Mouse (Mus musculus) liver, embryonic 16.5 days (tissue): ENCODE data around the gene Hrct1. TPM values are rescaled to one million over a fixed set of nuclear protein-coding genes. Genes with fewer than 3 reads are reported as not detected.

ENCODE experiments used
- ATAC-seq: fragments of 200-750 bp; cut with Nextera tagmentation; 2 replicates; pipeline ENCODE4 v1.8.0; 2017; ENCODE audit warnings: low read depth, mild to moderate bottlenecking, moderate number of reproducible peaks, moderate library complexity
- H3K27ac ChIP-seq: fragments of 300-500 bp; sonication (generic); 2 replicates; pipeline ENCODE4 v1.5.1; 2014; ENCODE audit warnings: mild to moderate bottlenecking, low read length
- H3K27me3 ChIP-seq: fragments of 300-500 bp; sonication (generic); 2 replicates; pipeline ENCODE4 v1.6.1; 2014; ENCODE audit warnings: low read depth, low read length, mixed read lengths; ENCODE audit not compliant: control insufficient read depth, insufficient read depth
- H3K36me3 ChIP-seq: fragments of 300-500 bp; sonication (generic); 2 replicates; pipeline ENCODE4 v1.6.1; 2014; ENCODE audit warnings: mild to moderate bottlenecking; ENCODE audit not compliant: control insufficient read depth, insufficient read depth
- H3K4me1 ChIP-seq: fragments of 300-500 bp; sonication (generic); 2 replicates; pipeline ENCODE4 v1.6.1; 2014; ENCODE audit warnings: low read depth, low read length, mixed read lengths; ENCODE audit not compliant: control insufficient read depth
- H3K4me2 ChIP-seq: fragments of 300-500 bp; sonication (generic); 2 replicates; pipeline ENCODE4 v1.6.1; 2014; ENCODE audit warnings: low read depth, low read length, mixed read lengths
- H3K4me3 ChIP-seq: fragments of 300-500 bp; sonication (generic); 2 replicates; pipeline ENCODE4 v1.5.1; 2014; ENCODE audit warnings: low read depth, mild to moderate bottlenecking, low read length
- H3K9ac ChIP-seq: fragments of 300-500 bp; sonication (generic); 2 replicates; pipeline ENCODE4 v1.6.1; 2014; ENCODE audit warnings: low read depth, low read length
- H3K9me3 ChIP-seq: fragments of 300-500 bp; sonication (generic); replicated peaks from 2 replicates; pipeline ENCODE4 v1.6.1; 2016; ENCODE audit warnings: low read length; ENCODE audit not compliant: control insufficient read depth
- WGBS: fragments of 180-500 bp; shearing (Covaris S2); extraction: QIAGEN DNeasy Blood & Tissue Kit; methylation state at CpG from one replicate; pipeline ENCODE4 v1.1.7; 2014; ENCODE audit not compliant: insufficient replicate concordance; 5-methylcytosine and 5-hydroxymethylcytosine counted together
- polyA plus RNA-seq: library from polyadenylated mRNA; unstranded; fragments of >200 nt; fragmentation: Nextera tagmentation; extraction: Ambion mirVana; gene quantifications from 2 replicates; pipeline ENCODE4 v1.2.1, GENCODE M21; 2015

Gene Hrct1
- polyA plus RNA-seq = 0.22 TPM in 1 of 2 replicates, not detected in the other

DNA sequence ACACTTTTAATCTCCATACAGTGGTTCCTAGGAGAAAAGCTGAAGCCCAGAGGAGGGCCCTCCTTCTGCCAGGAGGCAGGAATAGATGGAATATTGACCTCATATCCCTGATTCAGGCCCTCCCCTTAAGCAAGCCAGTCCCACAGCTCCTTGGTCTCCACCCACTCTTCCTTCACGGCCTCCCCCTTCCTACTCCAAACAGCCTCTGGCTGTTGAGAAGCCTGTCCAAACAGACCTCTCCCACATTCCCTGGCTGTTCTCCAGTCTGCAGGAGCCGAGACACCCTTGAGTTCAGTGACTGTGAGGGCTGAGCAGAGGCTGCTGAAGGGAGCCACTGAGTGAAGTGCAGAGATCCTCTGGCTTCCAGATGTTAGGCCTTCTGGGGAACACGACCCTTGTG, at the start of gene Hrct1:
Hrct1 (plus strand) TSS at position 194 of the 400 bp plus-strand sequence.
- Histone ChIP-seq H3K27me3 (no peaks in the 10 kb centered on the region), H3K27ac (no peak within 1 kb of the TSS; the same call in 1 of the 2 replicates), H3K9ac (no peak within 1 kb of the TSS), H3K4me1 (peaks cover 6% of the 10 kb centered on the region), H3K36me3 (no peaks in the 10 kb centered on the region), H3K4me2 (no peak within 1 kb of the TSS), H3K9me3 (no peaks in the 10 kb centered on the region), H3K4me3 (no peak within 1 kb of the TSS)
- WGBS = 46% methylated on average over 3 of the region's 3 CpGs
- 0 out of 2 replicates have a peak, but pooled peaks have one; percentile 16 for ATAC-seq

DNA sequence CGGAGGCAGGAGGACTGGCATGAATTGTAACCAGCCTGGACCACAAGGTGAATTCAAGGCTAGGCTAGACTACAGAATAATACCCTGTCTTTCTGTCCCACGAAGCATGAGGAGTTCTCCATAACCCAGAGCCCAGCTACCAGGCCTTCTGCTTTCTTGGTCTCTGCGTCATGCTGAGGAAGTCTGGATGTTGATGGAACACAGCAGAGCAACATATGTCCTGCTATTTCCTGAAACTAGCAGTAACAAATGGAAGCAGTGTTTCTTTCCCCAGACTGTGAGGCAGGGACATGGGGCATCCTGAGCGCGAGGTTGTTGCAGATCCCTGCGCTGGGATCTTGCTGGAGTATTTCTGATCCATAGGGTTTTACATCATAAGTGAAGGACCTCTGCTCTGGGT, 48.4 kb upstream of the Hrct1 start:
- Histone ChIP-seq H3K9me3 (no peaks in the 10 kb centered on the region), H3K27me3 (no peaks in the 10 kb centered on the region), H3K27ac (no peak overlapping the region), H3K4me2 (no peak overlapping the region), H3K4me3 (no peak overlapping the region), H3K4me1 (no peaks in the 10 kb centered on the region), H3K9ac (no peak overlapping the region), H3K36me3 (no peaks in the 10 kb centered on the region)
- WGBS = 67% methylated on average over 6 of the region's 6 CpGs
- ATAC-seq = no peak

DNA sequence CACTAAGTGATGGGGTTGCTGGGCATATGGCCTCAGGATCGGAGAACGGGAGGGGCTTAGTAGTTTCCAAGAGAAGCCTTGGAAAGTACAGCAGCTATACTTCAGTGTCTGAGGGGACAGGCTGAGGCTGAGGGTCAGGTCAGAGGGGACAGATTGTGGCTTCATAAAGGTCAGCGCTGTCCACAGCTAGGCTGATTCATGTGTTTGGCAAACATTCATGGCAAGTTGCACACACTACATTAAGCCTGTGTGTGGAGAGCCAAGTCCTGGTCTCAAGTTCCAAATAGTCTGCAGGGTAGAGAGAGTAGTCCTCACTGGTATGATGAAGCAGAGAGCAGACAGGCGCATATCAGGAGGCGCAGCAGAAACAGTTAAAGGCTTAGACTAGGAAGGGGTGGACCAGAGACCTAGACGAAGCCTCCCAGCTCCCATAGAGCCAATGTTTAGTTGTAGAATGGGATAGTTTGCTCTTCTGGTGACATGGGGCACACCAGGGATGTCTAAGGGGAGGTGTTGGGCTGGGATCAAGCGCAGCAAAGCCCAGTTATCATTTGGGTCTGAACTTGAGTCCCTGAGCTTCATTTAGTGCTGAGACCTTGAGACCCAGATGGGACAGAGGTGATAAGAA, 47.5 kb upstream of the Hrct1 start:
- H3K9ac ChIP-seq = no peak overlapping the region
- H3K4me1 ChIP-seq = no peaks in the 10 kb centered on the region
- no peak overlapping the region for H3K4me3 ChIP-seq
- no peak overlapping the region for H3K4me2 ChIP-seq
- ATAC-seq = no peak
- no peak overlapping the region for H3K27ac ChIP-seq
- H3K27me3 ChIP-seq = no peaks in the 10 kb centered on the region
- no peaks in the 10 kb centered on the region for H3K9me3 ChIP-seq
- H3K36me3 ChIP-seq = no peaks in the 10 kb centered on the region
- WGBS = 67% methylated on average over 7 of the region's 7 CpGs

DNA sequence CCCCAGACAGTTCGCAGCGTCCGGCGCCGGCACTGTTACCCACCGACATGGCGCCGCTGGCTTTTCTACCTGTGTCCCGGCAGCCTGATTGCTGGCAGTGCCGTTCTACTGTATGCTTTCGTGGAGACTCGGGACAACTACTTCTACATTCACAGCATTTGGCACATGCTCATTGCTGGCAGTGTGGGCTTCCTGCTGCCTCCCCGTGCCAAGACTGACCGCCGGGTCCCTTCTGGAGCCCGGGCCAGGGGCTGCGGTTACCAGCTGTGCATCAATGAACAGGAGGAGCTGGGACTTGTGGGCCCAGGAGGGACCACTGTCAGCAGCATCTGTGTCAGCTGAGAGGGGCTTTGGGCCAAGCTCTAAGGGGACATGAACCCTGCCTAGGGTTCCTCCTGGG, 37.0 kb upstream of the Hrct1 start:
- Histone ChIP-seq H3K36me3 (no peaks in the 10 kb centered on the region), H3K27me3 (no peaks in the 10 kb centered on the region), H3K9me3 (no peaks in the 10 kb centered on the region), H3K4me3 (no peak overlapping the region), H3K27ac (no peak overlapping the region), H3K4me1 (peaks cover 9% of the 10 kb centered on the region), H3K4me2 (no peak overlapping the region), H3K9ac (no peak overlapping the region)
- ATAC-seq = no peak
- WGBS = 89% methylated on average over 17 of the region's 17 CpGs

DNA sequence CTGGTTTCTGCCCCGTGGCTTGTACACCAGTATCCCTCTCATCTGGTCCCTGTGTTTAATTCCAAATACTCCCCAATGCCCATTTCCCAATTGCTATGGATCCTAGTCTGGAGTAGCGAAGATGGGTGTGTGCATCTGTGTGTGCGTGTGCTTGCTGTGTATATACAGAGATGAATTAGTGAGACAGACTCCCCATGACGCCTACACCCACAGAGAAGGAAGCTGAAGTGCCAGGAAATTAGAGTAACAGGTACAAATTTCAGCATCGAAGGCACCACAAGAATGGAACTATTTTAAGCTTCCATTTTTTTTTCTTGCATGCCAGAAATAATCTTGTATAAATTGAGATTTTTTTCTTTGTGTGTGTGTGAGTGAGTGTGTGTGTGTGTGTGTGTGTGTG, 36.0 kb upstream of the Hrct1 start:
- ATAC-seq = no peak
- WGBS = 54% methylated on average over 5 of the region's 5 CpGs

DNA sequence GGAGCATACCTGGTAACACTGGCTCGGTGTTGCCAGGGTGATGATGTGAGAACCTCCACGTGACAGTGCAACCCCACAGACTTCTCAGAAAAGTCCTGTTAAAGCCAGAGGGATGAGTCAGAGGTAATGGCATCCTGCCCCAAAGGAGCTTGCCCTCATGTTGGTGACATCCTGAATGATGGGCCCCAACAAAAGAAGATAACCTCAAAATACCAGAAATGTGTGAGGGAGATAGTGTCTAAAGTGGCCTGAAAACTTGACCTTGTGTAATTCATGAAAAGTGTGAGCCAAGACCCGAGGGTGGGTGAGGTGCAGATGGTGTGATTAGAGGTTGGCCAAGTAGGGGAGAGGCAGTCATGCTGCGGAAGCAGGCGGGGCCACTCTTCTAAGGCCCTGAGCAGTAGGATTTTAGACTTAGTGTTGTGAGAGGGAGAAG, 33.2 kb upstream of the Hrct1 start:
- no peaks in the 10 kb centered on the region for H3K36me3 ChIP-seq

More for the DNA sequence above, 36.0 kb upstream of the Hrct1 start:
- Histone ChIP-seq H3K27ac (no peak overlapping the region), H3K9me3 (no peaks in the 10 kb centered on the region), H3K36me3 (no peaks in the 10 kb centered on the region), H3K4me3 (no peak overlapping the region), H3K27me3 (no peaks in the 10 kb centered on the region), H3K4me1 (peaks cover 12% of the 10 kb centered on the region), H3K4me2 (no peak overlapping the region), H3K9ac (no peak overlapping the region)

DNA sequence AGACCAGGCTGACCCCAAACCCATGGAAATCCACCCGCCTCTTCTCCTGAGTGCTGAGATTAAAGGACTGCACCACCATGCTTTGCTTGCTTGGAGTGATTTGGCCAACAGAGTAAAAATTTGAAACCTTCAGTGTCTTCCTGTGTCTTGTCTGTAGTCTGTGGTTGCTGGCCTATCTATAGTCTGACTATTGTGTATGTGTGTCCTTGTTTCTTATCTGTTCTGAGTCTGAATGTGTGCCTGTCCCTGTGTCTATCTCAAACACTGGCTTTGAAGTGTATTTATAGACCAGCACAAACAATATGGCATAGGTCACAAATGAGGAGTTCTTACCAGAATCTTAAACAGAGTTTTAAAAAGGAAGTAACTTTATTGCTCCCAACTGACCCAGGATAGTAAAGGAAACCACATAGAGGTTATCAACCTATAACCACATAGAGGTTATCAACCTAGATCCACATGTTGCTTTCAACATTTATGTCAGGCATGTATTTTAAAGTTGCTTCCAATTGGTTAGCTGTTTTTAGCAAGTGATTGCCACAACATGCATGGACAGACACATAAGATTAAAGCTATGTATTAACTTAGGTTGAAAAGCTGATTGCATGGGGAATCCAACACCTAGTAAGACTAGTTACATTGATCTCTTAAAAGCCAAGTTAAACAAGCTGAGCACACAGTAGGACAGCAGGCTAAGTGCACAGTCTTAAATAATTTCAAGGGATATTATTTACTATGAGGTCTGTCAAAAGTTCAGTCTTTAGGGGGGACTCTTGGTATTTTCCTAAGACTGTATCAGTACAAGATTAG, 32.3 kb upstream of the Hrct1 start:
- H3K4me2 ChIP-seq = no peak overlapping the region
- no peaks in the 10 kb centered on the region for H3K9me3 ChIP-seq
- H3K4me1 ChIP-seq = peaks cover 12% of the 10 kb centered on the region
- no peak overlapping the region for H3K27ac ChIP-seq
- 35% methylated on average over 1 of the region's 1 CpGs for WGBS
- no peaks in the 10 kb centered on the region for H3K36me3 ChIP-seq
- ATAC-seq = no peak
- H3K9ac ChIP-seq = no peak overlapping the region
- H3K27me3 ChIP-seq = no peaks in the 10 kb centered on the region
- H3K4me3 ChIP-seq = no peak overlapping the region

More for the DNA sequence above, 33.2 kb upstream of the Hrct1 start:
- Histone ChIP-seq H3K9ac (no peak overlapping the region), H3K4me1 (peaks cover 12% of the 10 kb centered on the region), H3K27ac (no peak overlapping the region), H3K27me3 (no peaks in the 10 kb centered on the region), H3K9me3 (no peaks in the 10 kb centered on the region), H3K4me3 (no peak overlapping the region), H3K4me2 (no peak overlapping the region)
- WGBS = 21% methylated on average over 5 of the region's 5 CpGs
- peak; percentile 39 for ATAC-seq

DNA sequence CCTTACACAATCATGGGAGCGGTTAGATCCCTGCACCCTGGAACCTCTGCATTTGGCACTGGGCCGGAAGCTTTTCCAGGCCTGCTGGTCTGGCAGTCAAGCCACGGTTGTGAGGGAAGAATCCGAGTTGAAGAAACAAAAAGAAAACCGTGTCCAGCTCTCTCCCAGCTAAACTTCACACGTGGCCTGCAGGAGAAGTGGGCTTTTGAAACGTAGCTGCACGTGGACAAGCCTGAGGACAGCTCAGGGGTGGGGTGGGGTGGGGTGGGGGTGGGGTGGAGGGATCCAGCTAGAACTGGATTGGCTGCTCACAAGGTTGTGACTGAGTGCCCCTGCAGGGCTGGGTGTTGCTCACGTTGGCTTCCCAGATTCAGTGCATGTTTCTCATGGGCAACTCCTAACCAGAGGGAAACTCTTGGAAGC, 31.7 kb upstream of the Hrct1 start:
- Histone ChIP-seq H3K27me3 (no peaks in the 10 kb centered on the region), H3K4me3 (no peak overlapping the region), H3K27ac (no peak overlapping the region), H3K4me2 (no peak overlapping the region), H3K9me3 (no peaks in the 10 kb centered on the region), H3K4me1 (peaks cover 12% of the 10 kb centered on the region), H3K9ac (no peak overlapping the region), H3K36me3 (no peaks in the 10 kb centered on the region)
- WGBS = 29% methylated on average over 9 of the region's 9 CpGs
- ATAC-seq = no peak

DNA sequence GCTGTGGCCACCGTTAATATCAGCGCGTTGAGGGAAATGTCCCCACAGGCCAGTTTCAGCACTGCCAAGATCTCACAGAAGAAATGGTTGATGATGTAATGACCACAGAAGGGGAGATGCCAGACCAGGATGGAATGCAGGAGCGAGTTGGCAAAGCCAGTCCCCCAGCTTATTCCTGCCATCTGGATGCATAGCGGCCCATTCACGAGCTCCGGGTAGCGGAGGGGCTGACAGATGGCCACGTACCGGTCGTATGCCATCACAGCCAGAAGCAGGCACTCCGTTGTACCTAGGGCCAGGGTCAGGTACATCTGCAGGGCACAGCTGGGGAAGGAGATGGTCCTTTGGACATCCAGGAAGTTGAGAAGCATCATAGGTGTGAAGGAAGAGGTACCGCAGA, 30.4 kb upstream of the Hrct1 start:
- no peak overlapping the region for H3K27ac ChIP-seq
- no peaks in the 10 kb centered on the region for H3K9me3 ChIP-seq
- 80% methylated on average over 13 of the region's 13 CpGs for WGBS

More for the DNA sequence above, 30.4 kb upstream of the Hrct1 start:
- Histone ChIP-seq H3K4me3 (no peak overlapping the region), H3K4me1 (peaks cover 12% of the 10 kb centered on the region), H3K9ac (no peak overlapping the region), H3K36me3 (no peaks in the 10 kb centered on the region), H3K4me2 (no peak overlapping the region), H3K27me3 (no peaks in the 10 kb centered on the region)
- no peak for ATAC-seq
